Mouse (Mus musculus): ENCODE measurements around the gene Lyrm1.

Lyrm1 gene

GRCm38 (mm10) chr7:119965651-119966395, 70.2 kb downstream of the Lyrm1 start:
- no peak for DNase-seq (ENCODE audit: low spot score)

- no peak for DNase-seq (ENCODE audit: low spot score)
These were observed 73.7 kb downstream of the Lyrm1 start for GRCm38 (mm10) chr7:119969320-119969719.

- no peak for DNase-seq (ENCODE audit: low spot score)
These were observed 78.6 kb downstream of the Lyrm1 start for GRCm38 (mm10) chr7:119974214-119974613.

GRCm38 (mm10) chr7:119976256-119976655, 80.6 kb downstream of the Lyrm1 start:
- no peak for DNase-seq (ENCODE audit: low spot score)

- no peak for DNase-seq (ENCODE audit: low spot score)
These were observed 81.9 kb downstream of the Lyrm1 start for GRCm38 (mm10) chr7:119977574-119977973.

GRCm38 (mm10) chr7:119978576-119978975, 82.9 kb downstream of the Lyrm1 start:
- DNase-seq (ENCODE audit: low spot score) = no peak

GRCm38 (mm10) chr7:119980170-119980569, 84.5 kb downstream of the Lyrm1 start:
- no peak for DNase-seq (ENCODE audit: low spot score)

GRCm38 (mm10) chr7:119985279-119985912, 89.7 kb downstream of the Lyrm1 start:
- no peak for DNase-seq (ENCODE audit: low spot score)

- DNase-seq (ENCODE audit: low spot score) = no peak
These were observed 101.4 kb downstream of the Lyrm1 start for GRCm38 (mm10) chr7:119997066-119997465.

Measured in ovary, postnatal 10 days (tissue).